Mouse (Mus musculus): ENCODE measurements at regions not wholly inside any gene's neighbourhood (a gene's known extent, or its start where the extent isn't known, plus 50 kb on each side); places are given as distances from the start of the nearest gene placed in this dataset.

DNA sequence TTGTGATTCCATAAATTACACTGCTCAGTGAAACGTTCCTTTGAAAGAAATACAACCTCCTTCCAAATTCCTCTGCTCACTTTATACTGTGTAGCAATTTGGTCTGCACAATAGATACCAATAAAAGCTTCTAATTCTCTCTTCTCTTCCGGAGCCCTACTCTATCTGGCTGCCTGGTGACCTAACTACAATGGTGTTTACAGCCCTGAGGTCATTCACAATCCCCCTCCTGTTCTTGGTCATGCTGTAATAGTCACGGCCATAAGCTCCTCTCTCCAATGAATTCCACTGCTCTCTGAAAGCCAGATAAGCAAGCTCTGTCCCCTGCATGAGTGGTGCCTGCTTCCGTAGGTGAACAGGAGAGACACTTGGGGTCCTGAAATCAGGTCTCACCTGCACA lies 195.8 kb upstream of the Sox11 start:
- Histone ChIP-seq H3K36me3 (ENCODE audit: control insufficient read depth, insufficient read depth, low read length) (no peaks in the 10 kb centered on the region), H3K27me3 (ENCODE audit: control insufficient read depth, insufficient read depth, low read length) (no peaks in the 10 kb centered on the region), H3K9ac (ENCODE audit: low read length) (no peak overlapping the region), H3K9me3 (ENCODE audit: control insufficient read depth, low read length) (no peaks in the 10 kb centered on the region), H3K27ac (ENCODE audit: low read depth, low read length) (no peak overlapping the region), H3K4me2 (ENCODE audit: low read depth, low read length, severe bottlenecking) (no peak overlapping the region), H3K4me1 (replicated peaks; ENCODE audit: control insufficient read depth, insufficient read depth, low read length) (no peaks in the 10 kb centered on the region; the same call in 1 of the 2 replicates), H3K4me3 (ENCODE audit: low read depth, low read length) (no peak overlapping the region)
- DNase-seq (ENCODE audit: low spot score) (no peak), ATAC-seq (replicated peaks; ENCODE audit: low FRiP score) (no peak)
- WGBS, result 23% methylated on average over 4 of the region's 4 CpGs

DNA sequence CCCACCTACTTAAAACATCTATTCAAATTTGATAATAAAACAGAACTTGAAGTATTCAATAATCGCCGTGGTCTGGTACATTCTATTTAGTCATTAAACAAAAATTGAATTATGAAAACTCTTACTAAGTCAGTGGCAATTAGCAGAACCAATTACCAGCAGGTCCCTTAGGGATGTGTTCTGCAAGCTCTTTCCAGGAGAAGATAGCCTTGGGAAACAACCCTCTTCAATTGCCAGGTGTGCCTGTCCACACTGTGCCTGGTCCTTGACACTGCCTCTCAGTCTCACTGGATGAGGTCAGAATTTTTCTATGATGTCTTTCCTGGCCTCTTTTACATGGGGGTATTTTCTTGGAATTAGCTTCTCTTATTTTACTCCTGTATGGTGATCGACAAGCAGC lies 195.1 kb upstream of the Sox11 start:
- no peaks in the 10 kb centered on the region for H3K9me3 ChIP-seq (ENCODE audit: control insufficient read depth, low read length)
- WGBS, result 93% methylated on average over 3 of the region's 3 CpGs
- H3K4me2 ChIP-seq (ENCODE audit: low read depth, low read length, severe bottlenecking), result no peak overlapping the region
- H3K36me3 ChIP-seq (ENCODE audit: control insufficient read depth, insufficient read depth, low read length), result no peaks in the 10 kb centered on the region
- ATAC-seq (replicated peaks; ENCODE audit: low FRiP score), result no peak
- no peak for DNase-seq (ENCODE audit: low spot score)
- no peak overlapping the region for H3K9ac ChIP-seq (ENCODE audit: low read length)
- H3K4me3 ChIP-seq (ENCODE audit: low read depth, low read length), result no peak overlapping the region
- H3K27ac ChIP-seq (ENCODE audit: low read depth, low read length), result no peak overlapping the region
- no peaks in the 10 kb centered on the region; the same call in 1 of the 2 replicates for H3K4me1 ChIP-seq (replicated peaks; ENCODE audit: control insufficient read depth, insufficient read depth, low read length)
- no peaks in the 10 kb centered on the region for H3K27me3 ChIP-seq (ENCODE audit: control insufficient read depth, insufficient read depth, low read length)

DNA sequence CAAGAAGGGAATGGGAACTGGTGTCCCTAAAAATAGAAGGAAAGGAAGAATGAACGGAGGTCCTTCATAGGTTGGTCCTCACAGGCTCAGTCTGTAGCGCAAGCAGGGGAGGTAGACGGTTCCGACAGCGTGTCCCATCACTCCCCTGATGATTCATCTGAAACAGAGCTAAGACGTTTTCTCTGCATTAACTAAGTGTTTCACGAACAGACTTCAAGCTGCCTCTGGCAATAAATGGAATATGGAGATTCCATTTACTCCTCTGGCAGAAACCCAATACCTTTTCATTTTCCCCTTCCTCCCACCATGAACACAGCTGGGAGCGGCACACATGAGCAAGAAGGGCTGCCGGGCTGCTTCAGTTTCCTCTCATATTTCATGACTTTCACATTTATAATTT lies 194.6 kb upstream of the Sox11 start:
- no peak overlapping the region for H3K27ac ChIP-seq (ENCODE audit: low read depth, low read length)
- H3K27me3 ChIP-seq (ENCODE audit: control insufficient read depth, insufficient read depth, low read length), result no peaks in the 10 kb centered on the region
- no peak overlapping the region for H3K4me3 ChIP-seq (ENCODE audit: low read depth, low read length)
- 69% methylated on average over 9 of the region's 9 CpGs for WGBS
- H3K36me3 ChIP-seq (ENCODE audit: control insufficient read depth, insufficient read depth, low read length), result no peaks in the 10 kb centered on the region
- DNase-seq (ENCODE audit: low spot score) (no peak), ATAC-seq (replicated peaks; ENCODE audit: low FRiP score) (no peak)
- H3K9ac ChIP-seq (ENCODE audit: low read length), result no peak overlapping the region
- H3K4me2 ChIP-seq (ENCODE audit: low read depth, low read length, severe bottlenecking), result no peak overlapping the region
- no peaks in the 10 kb centered on the region for H3K9me3 ChIP-seq (ENCODE audit: control insufficient read depth, low read length)
- no peaks in the 10 kb centered on the region; the same call in 1 of the 2 replicates for H3K4me1 ChIP-seq (replicated peaks; ENCODE audit: control insufficient read depth, insufficient read depth, low read length)

- Histone ChIP-seq H3K4me2 (ENCODE audit: low read depth, low read length, severe bottlenecking) (no peak overlapping the region), H3K27me3 (ENCODE audit: control insufficient read depth, insufficient read depth, low read length) (no peaks in the 10 kb centered on the region), H3K36me3 (ENCODE audit: control insufficient read depth, insufficient read depth, low read length) (no peaks in the 10 kb centered on the region), H3K4me3 (ENCODE audit: low read depth, low read length) (no peak overlapping the region), H3K9ac (ENCODE audit: low read length) (no peak overlapping the region), H3K9me3 (ENCODE audit: control insufficient read depth, low read length) (no peaks in the 10 kb centered on the region), H3K4me1 (replicated peaks; ENCODE audit: control insufficient read depth, insufficient read depth, low read length) (no peaks in the 10 kb centered on the region), H3K27ac (ENCODE audit: low read depth, low read length) (no peak overlapping the region)
- no peak for DNase-seq (ENCODE audit: low spot score)
- 70% methylated on average over 2 of the region's 2 CpGs for WGBS
- no peak for ATAC-seq (replicated peaks; ENCODE audit: low FRiP score)
Measured at GRCm38 (mm10) chr12:27525604-27526003, 183.2 kb upstream of the Sox11 start.

GRCm38 (mm10) chr12:27513253-27513652 lies 170.9 kb upstream of the Sox11 start:
- 89% methylated on average over 3 of the region's 3 CpGs for whole genome bisulfite sequencing
- H3K9ac ChIP-seq (ENCODE audit: low read length), result no peak overlapping the region
- no peak overlapping the region for H3K4me3 ChIP-seq (ENCODE audit: low read depth, low read length)
- H3K4me1 ChIP-seq (replicated peaks; ENCODE audit: control insufficient read depth, insufficient read depth, low read length), result no peaks in the 10 kb centered on the region
- H3K9me3 ChIP-seq (ENCODE audit: control insufficient read depth, low read length), result no peaks in the 10 kb centered on the region
- no peaks in the 10 kb centered on the region for H3K36me3 ChIP-seq (ENCODE audit: control insufficient read depth, insufficient read depth, low read length)
- DNase-seq (ENCODE audit: low spot score) (no peak), ATAC-seq (replicated peaks; ENCODE audit: low FRiP score) (no peak)
- H3K4me2 ChIP-seq (ENCODE audit: low read depth, low read length, severe bottlenecking), result no peak overlapping the region
- no peaks in the 10 kb centered on the region for H3K27me3 ChIP-seq (ENCODE audit: control insufficient read depth, insufficient read depth, low read length)
- H3K27ac ChIP-seq (ENCODE audit: low read depth, low read length), result no peak overlapping the region

- DNase-seq (ENCODE audit: low spot score), result no peak
- Histone ChIP-seq H3K9ac (ENCODE audit: low read length) (no peak overlapping the region), H3K4me2 (ENCODE audit: low read depth, low read length, severe bottlenecking) (no peak overlapping the region), H3K36me3 (ENCODE audit: control insufficient read depth, insufficient read depth, low read length) (no peaks in the 10 kb centered on the region), H3K4me3 (ENCODE audit: low read depth, low read length) (no peak overlapping the region), H3K27ac (ENCODE audit: low read depth, low read length) (no peak overlapping the region), H3K4me1 (replicated peaks; ENCODE audit: control insufficient read depth, insufficient read depth, low read length) (0 out of 2 replicates have a peak, but pooled peaks cover under 1% of the 10 kb centered on the region), H3K27me3 (ENCODE audit: control insufficient read depth, insufficient read depth, low read length) (no peaks in the 10 kb centered on the region), H3K9me3 (ENCODE audit: control insufficient read depth, low read length) (no peaks in the 10 kb centered on the region)
- ATAC-seq (replicated peaks; ENCODE audit: low FRiP score), result no peak
Measured at GRCm38 (mm10) chr12:27508226-27508560, 165.8 kb upstream of the Sox11 start.

DNA sequence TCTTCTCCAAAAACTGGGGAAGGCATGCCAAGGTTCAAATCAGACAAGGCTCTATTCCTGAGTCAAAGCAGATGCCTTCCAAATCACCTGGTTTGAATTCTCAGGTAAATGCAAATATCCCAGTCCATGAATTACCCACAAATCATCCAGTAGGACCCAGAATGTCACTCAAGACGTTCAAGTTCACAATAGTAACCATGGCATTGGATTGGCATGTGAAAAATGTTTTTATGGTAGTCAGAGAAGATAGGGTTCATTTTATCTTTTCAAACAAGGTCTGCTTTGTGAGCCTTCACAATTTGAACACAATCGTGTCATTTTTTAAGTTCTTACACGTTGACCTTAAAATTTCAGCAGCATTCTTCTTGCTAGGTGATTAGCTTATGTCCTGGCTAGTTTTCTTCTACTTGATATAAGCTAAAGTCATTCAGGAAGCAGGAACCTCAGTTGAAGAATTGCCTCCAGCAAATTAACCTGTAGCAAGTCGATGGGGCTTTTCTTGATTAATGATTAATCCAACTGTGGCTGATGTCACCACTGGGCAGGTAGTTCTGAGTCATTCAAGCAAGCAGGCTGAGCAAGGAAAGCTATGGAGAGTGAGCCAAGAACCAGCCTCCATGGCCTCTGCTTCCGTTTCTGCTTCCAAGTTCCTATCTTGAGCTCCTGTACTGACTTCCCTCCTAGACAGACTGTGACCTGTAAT lies 165.3 kb upstream of the Sox11 start:
- no peak overlapping the region for H3K9ac ChIP-seq (ENCODE audit: low read length)
- H3K27me3 ChIP-seq (ENCODE audit: control insufficient read depth, insufficient read depth, low read length), result no peaks in the 10 kb centered on the region
- no peak overlapping the region for H3K4me2 ChIP-seq (ENCODE audit: low read depth, low read length, severe bottlenecking)
- no peaks in the 10 kb centered on the region for H3K36me3 ChIP-seq (ENCODE audit: control insufficient read depth, insufficient read depth, low read length)
- H3K27ac ChIP-seq (ENCODE audit: low read depth, low read length), result no peak overlapping the region
- no peak for ATAC-seq (replicated peaks; ENCODE audit: low FRiP score)
- no peak overlapping the region for H3K4me3 ChIP-seq (ENCODE audit: low read depth, low read length)
- DNase-seq (ENCODE audit: low spot score), result no peak
- H3K4me1 ChIP-seq (replicated peaks; ENCODE audit: control insufficient read depth, insufficient read depth, low read length), result peaks cover 5% of the 10 kb centered on the region
- whole genome bisulfite sequencing, result 69% methylated on average over 5 of the region's 5 CpGs
- H3K9me3 ChIP-seq (ENCODE audit: control insufficient read depth, low read length), result no peaks in the 10 kb centered on the region

DNA sequence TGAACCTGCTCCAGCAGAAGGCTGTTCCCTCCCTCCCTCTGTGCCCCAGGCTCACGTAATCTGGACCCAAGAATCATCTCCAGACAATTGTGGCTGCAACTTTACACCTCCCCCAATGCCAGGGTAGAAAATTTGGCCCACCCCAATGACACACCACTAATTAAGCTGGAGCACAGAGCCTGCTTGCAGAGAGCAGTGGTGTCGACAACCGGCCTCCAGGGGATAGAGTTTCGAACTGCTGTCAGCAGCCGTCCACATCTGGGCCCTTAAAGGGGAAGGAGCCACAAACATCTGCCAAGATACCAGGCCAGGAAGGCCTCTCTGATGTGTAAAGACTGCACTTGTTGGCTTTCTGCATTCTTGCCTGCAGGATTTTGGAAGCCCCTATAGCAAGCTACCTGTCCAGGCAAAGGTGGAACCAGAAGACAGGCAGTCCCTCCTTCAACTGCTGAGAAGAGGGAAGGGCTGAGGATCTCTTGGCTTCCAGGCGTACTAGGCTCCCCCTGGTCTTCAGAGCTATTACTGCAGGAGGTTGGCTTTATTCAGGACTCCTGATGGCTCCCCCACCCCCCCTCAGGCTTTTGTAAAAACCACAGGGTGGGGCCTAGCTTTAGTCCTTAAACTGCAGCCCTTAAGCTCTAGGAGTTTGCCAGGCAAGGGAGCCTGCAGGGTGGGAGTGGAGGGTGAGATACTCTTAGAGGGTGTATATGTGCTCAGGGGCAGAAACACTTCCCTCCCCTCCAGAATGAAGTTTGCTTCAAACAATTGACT lies 160.5 kb upstream of the Sox11 start:
- no peak overlapping the region for H3K27ac ChIP-seq (ENCODE audit: low read depth, low read length)
- no peaks in the 10 kb centered on the region for H3K27me3 ChIP-seq (ENCODE audit: control insufficient read depth, insufficient read depth, low read length)
- no peak overlapping the region for H3K9ac ChIP-seq (ENCODE audit: low read length)
- ATAC-seq (replicated peaks; ENCODE audit: low FRiP score), result no peak
- no peak for DNase-seq (ENCODE audit: low spot score)
- H3K4me3 ChIP-seq (ENCODE audit: low read depth, low read length), result no peak overlapping the region
- H3K4me2 ChIP-seq (ENCODE audit: low read depth, low read length, severe bottlenecking), result no peak overlapping the region
- WGBS, result 7% methylated on average over 6 of the region's 6 CpGs
- no peaks in the 10 kb centered on the region for H3K36me3 ChIP-seq (ENCODE audit: control insufficient read depth, insufficient read depth, low read length)
- H3K9me3 ChIP-seq (ENCODE audit: control insufficient read depth, low read length), result no peaks in the 10 kb centered on the region
- peaks cover 9% of the 10 kb centered on the region for H3K4me1 ChIP-seq (replicated peaks; ENCODE audit: control insufficient read depth, insufficient read depth, low read length)

GRCm38 (mm10) chr12:27500516-27500915 lies 158.1 kb upstream of the Sox11 start:
- H3K36me3 ChIP-seq (ENCODE audit: control insufficient read depth, insufficient read depth, low read length), result no peaks in the 10 kb centered on the region
- no peak for DNase-seq (ENCODE audit: low spot score)
- no peak overlapping the region for H3K9ac ChIP-seq (ENCODE audit: low read length)
- H3K4me2 ChIP-seq (ENCODE audit: low read depth, low read length, severe bottlenecking), result no peak overlapping the region
- H3K9me3 ChIP-seq (ENCODE audit: control insufficient read depth, low read length), result no peaks in the 10 kb centered on the region
- no peak overlapping the region for H3K27ac ChIP-seq (ENCODE audit: low read depth, low read length)
- peaks cover 9% of the 10 kb centered on the region for H3K4me1 ChIP-seq (replicated peaks; ENCODE audit: control insufficient read depth, insufficient read depth, low read length)
- H3K27me3 ChIP-seq (ENCODE audit: control insufficient read depth, insufficient read depth, low read length), result no peaks in the 10 kb centered on the region
- ATAC-seq (replicated peaks; ENCODE audit: low FRiP score), result 0 out of 2 replicates have a peak, but pooled peaks have one; percentile 18
- 34% methylated on average over 5 of the region's 5 CpGs for WGBS
- H3K4me3 ChIP-seq (ENCODE audit: low read depth, low read length), result no peak overlapping the region

Data from forebrain, embryonic 11.5 days (tissue).